Mouse (Mus musculus) kidney, adult 2 months (tissue): ENCODE measurements around the gene Osm.

Experiments used
- CTCF ChIP-seq: fragments of 200-500 bp; conservative IDR thresholded peaks from 2 replicates; pipeline ENCODE4 v1.5.1; 2011; ENCODE audit warnings: low read depth, mild to moderate bottlenecking, control low read depth, low read length, moderate library complexity, mixed read lengths; ENCODE audit not compliant: insufficient read depth, insufficient read length
- POLR2A ChIP-seq: fragments of 200-500 bp; IDR thresholded peaks from one replicate; pipeline ENCODE4 v1.6.1; 2011; ENCODE audit warnings: low read depth, low read length, control low read depth

DNA sequence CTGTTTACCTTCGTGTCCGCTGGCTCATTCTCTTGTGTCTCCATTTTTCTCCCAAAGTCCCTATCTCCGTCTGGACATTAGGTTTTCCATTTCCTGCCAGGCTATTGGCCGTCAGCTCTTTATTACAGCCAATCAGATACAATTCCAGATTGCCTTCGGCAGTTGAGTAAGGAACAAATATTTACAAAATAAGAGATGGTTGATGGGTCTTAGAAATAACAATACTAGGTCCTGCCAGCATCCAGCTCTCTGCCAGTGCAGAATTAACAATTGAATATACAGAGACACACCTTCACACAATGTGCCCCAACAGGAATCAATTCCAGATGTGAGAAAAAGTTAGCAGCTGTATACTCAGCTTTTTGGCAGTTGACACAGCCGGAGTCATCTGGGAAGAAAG lies 9.9 kb downstream of the Osm start:
- TF ChIP-seq POLR2A (no peak), CTCF (no peak)
